Mouse (Mus musculus): ENCODE data around the gene Fez2.

GRCm38 (mm10) chr17:78326381-78326780 lies 91.6 kb downstream of the Fez2 start:
- no peak for TF ChIP-seq POLR2A (IDR thresholded peaks at IDR 0.05; ENCODE audit: control insufficient read depth, low read depth, low read length)
- TF ChIP-seq CTCF (IDR thresholded peaks at IDR 0.05; ENCODE audit: control insufficient read depth, insufficient read depth, insufficient replicate concordance, low read depth, low read length) = no peak
